Mouse (Mus musculus) neural tube, embryonic 11.5 days (tissue): ENCODE data around the gene Rbks. TPM values are rescaled to one million over a fixed set of nuclear protein-coding genes. Genes with fewer than 3 reads are reported as not detected.
"Not testable (repeated sequence)": the region's sequence is repeated elsewhere in the genome, so short reads cannot be mapped to it uniquely, and the experiment has no call there.

ENCODE experiments used
- ATAC-seq: fragments of 200-750 bp; cut with Nextera tagmentation; 2 replicates; pipeline ENCODE4 v1.8.0; 2017; ENCODE audit warnings: moderate number of reproducible peaks, mild to moderate bottlenecking, moderate TSS enrichment, moderate library complexity; ENCODE audit not compliant: insufficient read depth, low FRiP score, low TSS enrichment
- DNase-seq: peaks from one replicate; pipeline ENCODE4 v3.0.0-alpha.2; 2015; ENCODE audit warnings: low spot score
- H3K27ac ChIP-seq: fragments of 300-500 bp; sonication (generic); 2 replicates; pipeline ENCODE4 v1.5.1; 2014; ENCODE audit warnings: low read depth, mild to moderate bottlenecking, low read length
- H3K27me3 ChIP-seq: fragments of 300-500 bp; sonication (generic); 2 replicates; pipeline ENCODE4 v1.6.1; 2014; ENCODE audit warnings: mild to moderate bottlenecking, low read length, mixed read lengths; ENCODE audit not compliant: control insufficient read depth, insufficient read depth
- H3K36me3 ChIP-seq: fragments of 300-500 bp; sonication (generic); 2 replicates; pipeline ENCODE4 v1.6.1; 2014; ENCODE audit warnings: mild to moderate bottlenecking, low read length, moderate library complexity, mixed read lengths; ENCODE audit not compliant: control insufficient read depth, insufficient read depth
- H3K4me1 ChIP-seq: fragments of 300-500 bp; sonication (generic); 2 replicates; pipeline ENCODE4 v1.6.1; 2014; ENCODE audit warnings: low read length, mixed read lengths; ENCODE audit not compliant: control insufficient read depth, insufficient read depth
- H3K4me2 ChIP-seq: fragments of 300-500 bp; sonication (generic); 2 replicates; pipeline ENCODE4 v1.6.1; 2014; ENCODE audit warnings: low read depth, mild to moderate bottlenecking, moderate library complexity
- H3K4me3 ChIP-seq: fragments of 300-500 bp; sonication (generic); 2 replicates; pipeline ENCODE4 v1.5.1; 2014; ENCODE audit warnings: low read depth, low read length
- H3K9ac ChIP-seq: fragments of 300-500 bp; sonication (generic); 2 replicates; pipeline ENCODE4 v1.6.1; 2014; ENCODE audit warnings: mild to moderate bottlenecking, low read length
- H3K9me3 ChIP-seq: fragments of 300-500 bp; sonication (generic); 2 replicates; pipeline ENCODE4 v1.6.1; 2016; ENCODE audit warnings: low read length; ENCODE audit not compliant: control insufficient read depth
- WGBS: fragments of 180-500 bp; shearing (Covaris S2); extraction: QIAGEN DNeasy Blood & Tissue Kit; methylation state at CpG from one replicate; pipeline ENCODE4 v1.1.7; 2014; 5-methylcytosine and 5-hydroxymethylcytosine counted together
- polyA plus RNA-seq: library from polyadenylated mRNA; unstranded; fragments of >200 nt; fragmentation: Nextera tagmentation; extraction: Ambion mirVana; gene quantifications from 2 replicates; pipeline ENCODE4 v1.2.1, GENCODE M21; 2014

The Rbks gene
- polyA plus RNA-seq, 1 experiment from 2014 or later = 3.5 TPM

- Histone ChIP-seq H3K4me2 (no peak overlapping the region), H3K9me3 (no peaks in the 10 kb centered on the region; the same call in 1 of the 2 replicates), H3K27me3 (no peaks in the 10 kb centered on the region), H3K4me3 (no peak overlapping the region), H3K27ac (no peak overlapping the region), H3K36me3 (no peaks in the 10 kb centered on the region), H3K4me1 (no peaks in the 10 kb centered on the region), H3K9ac (no peak overlapping the region)
- 68% methylated on average over 14 of the region's 14 CpGs for WGBS
- ATAC-seq (no peak), DNase-seq (peak; percentile 26)
Observed at GRCm38 (mm10) chr5:31589711-31590319, 107.6 kb downstream of the Rbks start.

GRCm38 (mm10) chr5:31588672-31589071 lies 108.8 kb downstream of the Rbks start:
- not testable (repeated sequence) for H3K9ac ChIP-seq, ATAC-seq, H3K4me3 ChIP-seq, H3K4me1 ChIP-seq, H3K36me3 ChIP-seq, H3K9me3 ChIP-seq, H3K4me2 ChIP-seq, DNase-seq, H3K27ac ChIP-seq, H3K27me3 ChIP-seq
- WGBS = 86% methylated on average over 8 of the region's 8 CpGs

- H3K4me2 ChIP-seq = no peak overlapping the region
- 60% methylated on average over 2 of the region's 2 CpGs for WGBS
- no peak for DNase-seq
- H3K9ac ChIP-seq = no peak overlapping the region
- H3K4me1 ChIP-seq = no peaks in the 10 kb centered on the region
- H3K9me3 ChIP-seq = no peaks in the 10 kb centered on the region; the same call in 1 of the 2 replicates
- no peaks in the 10 kb centered on the region for H3K27me3 ChIP-seq
- no peak overlapping the region for H3K27ac ChIP-seq
- no peak for ATAC-seq
- no peaks in the 10 kb centered on the region for H3K36me3 ChIP-seq
- H3K4me3 ChIP-seq = no peak overlapping the region
Observed at GRCm38 (mm10) chr5:31588016-31588415, 109.4 kb downstream of the Rbks start.

GRCm38 (mm10) chr5:31585526-31585925 lies 111.9 kb downstream of the Rbks start:
- H3K36me3 ChIP-seq = no peaks in the 10 kb centered on the region
- H3K4me3 ChIP-seq = no peak overlapping the region
- no peaks in the 10 kb centered on the region for H3K27me3 ChIP-seq
- H3K27ac ChIP-seq = no peak overlapping the region
- no peaks in the 10 kb centered on the region; the same call in 1 of the 2 replicates for H3K9me3 ChIP-seq
- no peak overlapping the region for H3K9ac ChIP-seq
- H3K4me1 ChIP-seq = no peaks in the 10 kb centered on the region
- H3K4me2 ChIP-seq = no peak overlapping the region
- no peak for ATAC-seq
- no peak for DNase-seq
- 91% methylated on average over 4 of the region's 4 CpGs for WGBS

GRCm38 (mm10) chr5:31583261-31583660 lies 114.2 kb downstream of the Rbks start:
- H3K9ac ChIP-seq = no peak overlapping the region
- H3K27ac ChIP-seq = no peak overlapping the region
- no peak overlapping the region for H3K4me2 ChIP-seq
- DNase-seq (no peak), ATAC-seq (no peak)
- H3K4me1 ChIP-seq = no peaks in the 10 kb centered on the region
- no peaks in the 10 kb centered on the region for H3K36me3 ChIP-seq
- H3K9me3 ChIP-seq = no peaks in the 10 kb centered on the region
- WGBS = 85% methylated on average over 2 of the region's 2 CpGs
- no peak overlapping the region for H3K4me3 ChIP-seq
- H3K27me3 ChIP-seq = no peaks in the 10 kb centered on the region

GRCm38 (mm10) chr5:31581932-31582331 lies 115.5 kb downstream of the Rbks start:
- DNase-seq (no peak), ATAC-seq (no peak)
- Histone ChIP-seq H3K4me1 (no peaks in the 10 kb centered on the region), H3K9me3 (no peaks in the 10 kb centered on the region), H3K27me3 (no peaks in the 10 kb centered on the region), H3K4me2 (no peak overlapping the region), H3K36me3 (no peaks in the 10 kb centered on the region), H3K4me3 (no peak overlapping the region), H3K27ac (no peak overlapping the region), H3K9ac (no peak overlapping the region)
- 85% methylated on average over 3 of the region's 3 CpGs for WGBS

GRCm38 (mm10) chr5:31581263-31581662 lies 116.2 kb downstream of the Rbks start:
- WGBS = 87% methylated on average over 6 of the region's 6 CpGs
- no peak for DNase-seq

GRCm38 (mm10) chr5:31576539-31576975 lies 120.9 kb downstream of the Rbks start:
- no peaks in the 10 kb centered on the region for H3K9me3 ChIP-seq
- no peak overlapping the region for H3K4me3 ChIP-seq
- H3K36me3 ChIP-seq = no peaks in the 10 kb centered on the region
- no peak overlapping the region for H3K4me2 ChIP-seq
- ATAC-seq (no peak), DNase-seq (no peak)
- no peaks in the 10 kb centered on the region for H3K27me3 ChIP-seq
- no peak overlapping the region for H3K9ac ChIP-seq
- WGBS = 78% methylated on average over 5 of the region's 7 CpGs
- H3K27ac ChIP-seq = no peak overlapping the region
- no peaks in the 10 kb centered on the region for H3K4me1 ChIP-seq

More at GRCm38 (mm10) chr5:31581263-31581662, 116.2 kb downstream of the Rbks start:
- no peak overlapping the region for H3K9ac ChIP-seq
- H3K27me3 ChIP-seq = no peaks in the 10 kb centered on the region
- H3K27ac ChIP-seq = no peak overlapping the region
- no peak overlapping the region for H3K4me2 ChIP-seq
- H3K36me3 ChIP-seq = no peaks in the 10 kb centered on the region
- ATAC-seq = no peak
- H3K4me3 ChIP-seq = no peak overlapping the region
- no peaks in the 10 kb centered on the region for H3K9me3 ChIP-seq
- no peaks in the 10 kb centered on the region for H3K4me1 ChIP-seq
